Mouse (Mus musculus): ENCODE measurements around the gene Exoc3l2.
A peak's percentile ranks its signal among the peaks of the same experiment; 100 is the strongest.
"Not testable (repeated sequence)": the region's sequence is repeated elsewhere in the genome, so short reads cannot be mapped to it uniquely, and the experiment has no call there.

Exoc3l2 gene

GRCm38 (mm10) chr7:19494751-19495474 is 31.8 kb downstream of the Exoc3l2 start:
- DNase-seq: peak; percentile 89

DNA sequence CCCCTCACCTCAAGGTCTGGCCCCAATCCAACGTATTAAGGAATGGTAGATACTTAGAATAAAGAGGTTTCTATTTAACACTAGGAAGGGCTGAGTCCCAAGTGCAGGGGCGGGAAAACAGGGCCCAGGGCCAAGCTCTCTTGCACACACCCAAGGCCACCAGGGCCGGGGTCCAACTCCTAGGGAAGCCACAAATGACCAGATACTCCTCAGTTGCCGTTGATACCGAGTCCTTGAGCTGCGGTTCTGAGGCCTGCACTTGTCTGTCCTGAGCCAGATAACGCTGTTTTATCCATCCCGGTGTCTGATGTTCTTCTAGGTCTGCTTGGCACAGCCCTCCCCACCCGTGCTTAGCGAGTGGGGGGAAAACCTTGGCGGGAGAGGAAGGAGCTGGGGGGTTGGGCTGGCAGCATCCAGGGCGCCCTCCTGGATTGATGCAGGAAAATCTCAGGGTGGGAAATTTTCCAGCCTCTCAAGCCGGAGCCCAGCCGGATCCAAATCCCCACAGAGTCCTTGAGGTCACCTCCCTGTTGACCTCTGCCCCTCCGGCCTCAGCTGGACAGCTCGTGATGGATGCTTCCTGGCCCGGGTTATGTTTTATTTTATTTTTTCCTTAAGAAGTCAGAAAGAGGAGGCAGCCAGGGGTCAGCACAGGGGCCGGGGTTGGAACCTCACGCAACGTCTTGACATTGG is 32.5 kb downstream of the Exoc3l2 start:
- DNase-seq: peak; percentile 93

GRCm38 (mm10) chr7:19496214-19496555 is 33.1 kb downstream of the Exoc3l2 start:
- DNase-seq: peak; percentile 74

- DNase-seq: peak; percentile 71
Observed at GRCm38 (mm10) chr7:19498326-19498725, 35.2 kb downstream of the Exoc3l2 start.

DNA sequence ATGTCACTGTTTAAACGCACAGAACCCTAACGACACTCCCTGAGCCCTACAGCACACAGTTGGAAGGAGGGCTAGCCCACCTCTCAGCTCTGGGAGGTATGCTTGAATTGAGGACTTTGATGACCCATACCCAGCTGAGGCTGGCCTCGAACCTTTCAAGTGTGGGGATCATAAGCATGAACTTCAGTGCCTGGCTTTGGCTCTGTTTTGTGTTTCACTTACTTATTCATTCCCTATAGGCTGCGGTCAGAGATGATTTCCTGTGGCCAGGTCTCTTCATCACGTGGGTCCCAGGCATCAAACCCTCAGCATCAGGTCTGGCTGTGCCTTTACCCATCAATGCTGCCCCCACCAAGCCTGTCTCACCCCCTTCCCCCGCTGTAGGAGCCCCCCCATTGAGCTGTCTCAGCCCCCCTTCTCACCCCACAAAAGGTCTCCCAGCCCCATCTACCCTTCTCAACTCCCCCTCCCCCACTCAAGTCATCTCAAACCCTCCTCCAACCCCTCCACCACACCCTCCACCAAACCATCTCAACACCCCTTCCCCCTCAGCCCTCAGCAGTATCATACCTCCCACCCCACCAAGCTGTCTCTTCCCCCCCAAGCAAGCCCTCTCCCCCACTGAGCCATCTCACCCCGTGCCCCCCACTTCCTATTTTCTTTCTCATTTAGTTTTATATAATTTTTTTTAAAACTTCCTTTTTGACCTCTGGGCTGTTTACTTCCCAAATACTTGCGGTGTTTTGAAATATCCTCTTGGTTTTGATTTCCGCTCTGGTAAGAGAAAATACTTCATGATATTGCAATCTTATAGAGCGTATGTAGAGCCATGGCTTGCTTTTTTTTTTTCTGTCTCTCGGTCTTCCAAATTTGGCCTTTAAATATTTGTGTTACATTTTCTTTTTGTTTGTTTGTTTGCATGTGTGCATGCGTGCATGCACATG is 37.6 kb downstream of the Exoc3l2 start:
- DNase-seq: peak; percentile 85

DNA sequence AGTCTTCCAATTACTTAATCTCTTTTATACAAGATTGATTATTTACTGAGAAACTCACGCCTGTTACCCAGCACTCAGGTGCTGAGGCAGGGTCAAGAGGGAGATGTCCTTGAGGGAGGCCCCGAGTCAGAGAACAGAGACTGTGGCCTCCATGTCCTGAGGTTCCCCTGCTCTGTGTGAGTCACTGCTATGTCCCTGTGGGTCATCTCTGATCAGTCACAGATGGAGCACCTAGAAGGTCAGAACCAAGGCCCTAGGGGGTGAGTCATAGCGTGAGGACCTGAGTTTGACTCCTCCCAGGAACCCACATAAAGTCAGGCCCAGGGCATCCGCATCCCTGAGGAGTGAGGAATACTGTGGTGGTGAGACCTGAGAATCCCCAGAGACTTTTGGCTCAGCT is 38.5 kb downstream of the Exoc3l2 start:
- peak; percentile 85 for DNase-seq

DNA sequence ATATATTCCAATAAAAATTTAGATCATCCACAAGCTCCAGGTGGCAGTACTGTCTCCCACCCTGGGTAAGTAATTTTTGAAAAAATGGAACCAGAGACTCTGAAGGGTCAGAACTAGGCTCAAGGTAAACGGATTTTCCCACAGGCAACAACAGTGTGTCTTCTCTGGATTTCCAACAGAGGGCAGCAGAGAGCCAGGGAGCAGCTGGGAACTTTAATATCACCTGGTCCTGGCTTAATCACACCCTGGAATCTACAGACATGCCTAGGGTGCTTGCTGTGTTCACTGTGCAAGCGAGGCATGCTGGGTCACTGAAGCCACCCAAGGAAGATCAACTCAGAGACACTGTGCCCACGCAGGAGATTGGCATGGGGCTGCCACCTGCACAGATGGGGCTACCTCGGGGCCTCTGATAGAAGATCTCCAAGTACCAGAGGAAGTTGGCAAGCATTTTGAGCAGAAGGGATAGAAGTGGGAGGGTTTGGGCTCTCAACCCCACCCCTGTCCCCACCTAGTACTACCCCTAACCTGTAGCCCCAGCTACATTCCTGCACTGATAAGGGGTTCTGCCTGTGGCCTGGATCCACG is 40.4 kb downstream of the Exoc3l2 start:
- DNase-seq: peak; percentile 91

DNA sequence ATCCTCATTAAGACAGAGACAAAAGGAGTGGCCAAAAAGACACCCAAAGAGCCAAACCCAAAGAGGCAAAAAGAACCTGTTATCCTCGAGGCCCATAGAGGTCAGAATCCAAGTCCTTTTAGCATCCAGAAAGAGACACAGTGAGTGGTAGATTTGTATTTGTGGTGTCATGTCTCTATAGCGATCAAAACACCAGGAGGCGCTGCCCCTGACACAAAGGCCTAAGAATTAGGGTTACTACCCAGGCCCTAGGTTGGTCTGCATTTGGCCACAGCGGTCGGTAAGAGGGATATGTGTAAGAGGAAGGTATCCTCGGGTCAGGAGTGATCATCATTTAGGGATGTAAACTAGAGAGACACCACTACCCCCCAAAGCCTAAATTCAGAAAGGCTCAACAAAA is 43.2 kb downstream of the Exoc3l2 start:
- DNase-seq: no peak

GRCm38 (mm10) chr7:19506969-19507611 is 44.0 kb downstream of the Exoc3l2 start:
- DNase-seq: peak; percentile 95

GRCm38 (mm10) chr7:19507612-19507981 is 44.5 kb downstream of the Exoc3l2 start:
- DNase-seq: no peak

DNA sequence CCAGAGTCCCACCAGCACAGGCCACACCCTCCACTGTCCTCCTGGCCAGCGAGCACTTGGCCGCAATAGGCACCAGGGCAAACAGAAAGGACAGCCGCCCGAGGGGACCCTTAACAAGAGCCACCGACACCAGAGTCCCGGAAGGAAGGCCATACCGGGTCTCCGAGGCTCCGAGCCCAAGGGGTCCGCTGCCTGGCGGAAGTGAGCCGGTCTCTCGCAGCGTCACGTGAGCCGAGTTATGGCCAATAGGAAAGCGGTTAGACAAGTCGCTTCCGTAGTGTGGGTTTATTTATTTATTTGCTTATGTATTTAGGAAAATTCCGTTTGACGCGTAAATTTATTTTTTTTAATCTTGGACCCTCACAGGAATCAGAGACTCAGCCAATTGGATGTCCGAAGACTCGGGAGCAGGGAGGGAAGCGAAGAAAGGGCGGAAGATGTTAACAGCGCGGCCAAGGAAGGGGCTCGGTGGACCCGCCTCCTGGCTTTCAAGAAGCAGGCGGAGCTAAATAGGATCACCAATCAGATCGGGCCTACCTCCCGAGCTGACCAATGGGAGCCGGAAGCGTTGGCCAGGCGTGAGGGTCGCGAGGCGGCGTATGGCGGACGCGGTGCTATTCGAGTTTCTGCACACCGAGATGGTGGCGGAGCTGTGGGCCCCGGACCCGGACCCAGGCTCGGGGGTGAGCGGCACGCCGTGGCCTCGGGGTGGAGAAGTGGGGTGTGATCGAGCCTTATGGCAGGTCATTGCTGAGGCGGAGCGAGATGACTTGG is 45.2 kb downstream of the Exoc3l2 start, which contains the start of the genes Bloc1s3 and Trappc6a:
TSS of gene Bloc1s3 (minus strand) at position 218 of the 774 bp plus-strand sequence.
TSS of gene Trappc6a (plus strand) at position 246 of the 774 bp plus-strand sequence.
- peak; percentile 100 for DNase-seq

- peak; percentile 91 for DNase-seq
Observed at GRCm38 (mm10) chr7:19508924-19509568, 45.9 kb downstream of the Exoc3l2 start.

GRCm38 (mm10) chr7:19509786-19510185 is 46.7 kb downstream of the Exoc3l2 start:
- DNase-seq: no peak

- not testable (repeated sequence) for DNase-seq
Observed at GRCm38 (mm10) chr7:19511934-19512333, 48.8 kb downstream of the Exoc3l2 start.

GRCm38 (mm10) chr7:19512353-19512752 is 49.2 kb downstream of the Exoc3l2 start:
- no peak for DNase-seq

DNA sequence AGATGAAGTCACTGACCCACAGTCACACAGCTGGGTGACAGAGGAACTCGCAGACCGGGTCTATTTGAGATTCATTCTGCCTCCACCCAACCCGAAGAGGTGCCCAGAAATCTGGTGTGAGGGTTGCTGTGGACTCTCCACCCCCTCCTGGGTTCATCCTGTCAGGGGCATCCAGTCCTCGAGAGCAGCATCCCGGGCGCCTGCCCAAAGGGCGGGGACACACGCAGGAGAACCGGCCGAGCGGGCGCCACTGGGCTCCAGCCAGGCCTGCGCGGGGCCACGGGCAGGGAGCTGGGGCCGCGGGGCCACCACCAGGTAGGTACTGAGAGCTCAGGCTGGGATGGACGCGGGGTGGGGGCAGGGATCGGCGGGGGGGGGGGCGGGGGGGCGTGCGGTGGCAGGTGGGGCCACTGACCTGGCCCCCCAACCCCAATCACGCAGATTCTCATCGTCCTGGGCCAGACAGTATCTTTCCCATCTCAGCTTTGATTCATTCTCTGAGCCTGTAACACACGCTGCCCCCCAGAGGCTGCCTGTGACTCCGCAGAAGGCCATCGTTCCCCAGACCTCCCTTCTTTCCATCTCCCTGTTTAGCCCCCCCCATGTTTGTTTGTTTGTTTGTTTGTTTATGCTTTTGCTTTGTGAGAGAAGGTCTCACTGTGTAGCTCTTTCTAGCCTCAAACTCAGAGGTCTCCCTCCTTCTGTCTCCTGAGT is 54.7 kb downstream of the Exoc3l2 start, which contains the start of gene Nkpd1:
TSS of gene Nkpd1 (plus strand) at position 187 of the 714 bp plus-strand sequence.
- DNase-seq: no peak

- DNase-seq: no peak
Observed at GRCm38 (mm10) chr7:19520032-19520431, 56.9 kb downstream of the Exoc3l2 start.

DNA sequence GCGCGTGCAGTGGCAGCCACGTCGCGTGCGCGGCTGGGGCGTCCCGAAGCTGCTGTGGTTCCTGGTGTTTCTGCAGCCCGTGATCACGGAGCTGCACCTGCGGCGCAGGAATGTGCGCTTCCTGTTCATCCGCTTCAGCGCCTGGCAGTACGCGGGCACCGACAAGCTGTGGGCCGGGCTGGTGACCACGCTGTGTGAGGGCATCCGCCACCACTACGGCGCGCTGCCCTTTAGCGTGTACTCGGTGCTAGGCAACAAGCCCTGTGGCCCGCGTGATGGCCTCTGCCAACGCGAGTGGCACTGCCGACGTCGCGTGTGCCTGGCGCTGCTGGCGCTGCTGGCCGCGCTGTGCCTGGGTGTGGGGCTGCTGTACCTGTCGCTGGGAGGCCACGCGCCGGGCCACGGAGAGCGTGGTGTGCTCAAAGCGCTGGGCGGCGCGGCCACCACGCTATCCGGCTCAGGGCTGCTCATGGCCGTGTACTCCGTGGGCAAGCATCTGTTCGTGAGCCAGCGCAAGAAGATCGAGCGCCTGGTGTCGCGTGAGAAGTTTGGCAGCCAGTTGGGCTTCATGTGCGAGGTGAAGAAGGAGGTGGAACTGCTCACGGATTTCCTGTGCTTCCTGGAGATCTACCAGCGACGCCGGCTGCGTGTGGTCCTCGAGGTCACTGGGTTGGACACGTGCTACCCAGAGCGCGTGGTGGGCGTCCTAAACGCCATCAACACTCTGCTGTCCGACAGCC is 60.1 kb downstream of the Exoc3l2 start:
- DNase-seq: no peak

- DNase-seq: peak; percentile 93
Observed at GRCm38 (mm10) chr7:19523757-19524419, 60.8 kb downstream of the Exoc3l2 start.
